Mouse (Mus musculus) brain, embryonic 14.5 days (tissue): ENCODE data around the gene Cwc15.

Source experiments
- CTCF ChIP-seq: fragments of 200-500 bp; IDR thresholded peaks from 2 replicates; pipeline ENCODE4 v1.5.1; 2012; ENCODE audit warnings: inconsistent platforms, mild to moderate bottlenecking, moderate library complexity, borderline replicate concordance; ENCODE audit not compliant: insufficient read depth, insufficient read length; ENCODE audit errors: extremely low read depth
- POLR2A ChIP-seq: fragments of 200-500 bp; IDR thresholded peaks from 2 replicates; pipeline ENCODE4 v1.6.1; 2012; ENCODE audit warnings: mild to moderate bottlenecking, inconsistent platforms, borderline replicate concordance; ENCODE audit not compliant: poor library complexity, insufficient read depth, insufficient read length, severe bottlenecking; ENCODE audit errors: extremely low read depth

- TF ChIP-seq CTCF (no peak), POLR2A (no peak)
These were observed 44.1 kb upstream of the Cwc15 start for GRCm38 (mm10) chr9:14456320-14456719.
